Mouse (Mus musculus) cerebellum, adult 2 months (tissue): ENCODE measurements around the gene Mcts1. TPM values are rescaled to one million over a fixed set of nuclear protein-coding genes. Genes with fewer than 3 reads are reported as not detected.

Source experiments
- DNase-seq, 2 experiments: peaks; one replicate each; pipeline ENCODE4 v3.0.0; 2021
- H3K27ac ChIP-seq: fragments of 200-500 bp; 2 replicates; pipeline ENCODE4 v1.5.1; 2012; ENCODE audit warnings: low read length, control low read depth, inconsistent platforms; ENCODE audit not compliant: insufficient read depth
- H3K27me3 ChIP-seq: fragments of 200-500 bp; 2 replicates; pipeline ENCODE4 v1.6.1; 2012; ENCODE audit warnings: inconsistent platforms, mild to moderate bottlenecking, low read length, moderate library complexity; ENCODE audit not compliant: control insufficient read depth, insufficient read depth
- H3K4me1 ChIP-seq: fragments of 200-500 bp; 2 replicates; pipeline ENCODE4 v1.6.1; 2011; ENCODE audit warnings: low read length; ENCODE audit not compliant: control insufficient read depth, insufficient read depth
- H3K4me3 ChIP-seq: fragments of 200-500 bp; replicated peaks from 2 replicates; pipeline ENCODE3; 2011; ENCODE audit warnings: mild to moderate bottlenecking, low read depth, low read length, control low read depth; ENCODE audit not compliant: insufficient read depth
- CTCF ChIP-seq: fragments of 200-500 bp; IDR thresholded peaks from 2 replicates; pipeline ENCODE4 v1.5.1; 2011; ENCODE audit warnings: low read depth, mild to moderate bottlenecking, control low read depth, low read length, moderate library complexity, borderline replicate concordance; ENCODE audit not compliant: insufficient read depth
- POLR2A ChIP-seq: fragments of 200-500 bp; IDR thresholded peaks from 2 replicates; pipeline ENCODE4 v1.6.1; 2011; ENCODE audit warnings: low read length, control low read depth, borderline replicate concordance; ENCODE audit not compliant: insufficient read depth
- WGBS: fragments of 180-500 bp; shearing (Covaris S2); methylation state at CpG from one replicate; pipeline ENCODE4 v1.1.7; 2018; 5-methylcytosine and 5-hydroxymethylcytosine counted together
- polyA plus RNA-seq: library from polyadenylated mRNA; depleted of rRNA; stranded (reverse); fragments of >200 nt; gene quantifications from 2 replicates; pipeline ENCODE4 v1.2.3, GENCODE M21; 2012; rRNA removed

Mcts1 gene
- polyA plus RNA-seq, 1 experiment: 80.6 TPM

DNA sequence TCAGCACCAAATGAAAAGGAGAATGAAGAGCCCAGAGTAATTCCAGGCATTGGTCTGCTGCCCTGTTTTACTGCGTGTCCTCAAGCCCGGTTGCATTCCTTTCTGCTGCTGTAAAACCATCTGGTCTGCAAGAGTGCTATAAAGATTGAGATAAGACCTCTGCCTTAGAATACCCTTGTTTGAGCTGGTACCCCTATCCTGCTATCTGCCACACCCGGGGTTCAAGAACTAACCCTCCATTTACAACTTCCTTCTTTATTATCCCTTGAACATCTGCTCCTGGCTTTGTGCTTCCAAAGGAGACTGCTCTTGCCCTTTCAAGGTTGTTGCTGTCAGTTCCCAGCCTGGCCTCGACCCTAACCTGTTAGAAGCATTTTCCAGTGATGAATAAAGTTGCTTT lies 41.1 kb downstream of the Mcts1 start:
- no peak for TF ChIP-seq CTCF
- no peak for TF ChIP-seq POLR2A
- H3K4me1 ChIP-seq: no peaks in the 10 kb centered on the region
- H3K4me3 ChIP-seq: no peak overlapping the region
- H3K27ac ChIP-seq: no peak overlapping the region
- DNase-seq: no peak
- H3K27me3 ChIP-seq: no peaks in the 10 kb centered on the region
- 80% methylated on average over 4 of the region's 4 CpGs for WGBS

DNA sequence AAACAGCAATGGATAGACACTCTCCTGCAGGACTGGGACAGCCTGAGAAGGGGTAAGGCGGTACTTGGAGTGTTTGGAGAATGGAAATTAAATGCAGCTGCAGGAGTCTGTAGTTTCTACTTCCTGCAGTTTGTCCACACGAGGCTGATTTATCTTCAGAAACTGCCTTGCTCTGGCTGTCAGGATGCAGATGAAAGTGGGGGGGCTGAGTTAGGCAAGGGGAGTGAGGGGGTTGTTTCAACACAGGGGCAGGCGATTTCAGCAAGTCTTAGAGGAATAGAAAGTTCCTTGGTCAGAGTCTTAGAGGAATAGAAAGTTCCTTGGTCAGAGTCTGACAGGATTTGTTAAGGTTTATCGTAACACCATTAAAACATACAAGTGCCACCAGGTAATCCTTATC lies 41.8 kb downstream of the Mcts1 start:
- H3K4me1 ChIP-seq: no peaks in the 10 kb centered on the region
- WGBS: 78% methylated on average over 4 of the region's 4 CpGs
- no peak for DNase-seq
- TF ChIP-seq CTCF (no peak), POLR2A (no peak)
- no peaks in the 10 kb centered on the region for H3K27me3 ChIP-seq
- no peak overlapping the region for H3K27ac ChIP-seq
- no peak overlapping the region for H3K4me3 ChIP-seq

DNA sequence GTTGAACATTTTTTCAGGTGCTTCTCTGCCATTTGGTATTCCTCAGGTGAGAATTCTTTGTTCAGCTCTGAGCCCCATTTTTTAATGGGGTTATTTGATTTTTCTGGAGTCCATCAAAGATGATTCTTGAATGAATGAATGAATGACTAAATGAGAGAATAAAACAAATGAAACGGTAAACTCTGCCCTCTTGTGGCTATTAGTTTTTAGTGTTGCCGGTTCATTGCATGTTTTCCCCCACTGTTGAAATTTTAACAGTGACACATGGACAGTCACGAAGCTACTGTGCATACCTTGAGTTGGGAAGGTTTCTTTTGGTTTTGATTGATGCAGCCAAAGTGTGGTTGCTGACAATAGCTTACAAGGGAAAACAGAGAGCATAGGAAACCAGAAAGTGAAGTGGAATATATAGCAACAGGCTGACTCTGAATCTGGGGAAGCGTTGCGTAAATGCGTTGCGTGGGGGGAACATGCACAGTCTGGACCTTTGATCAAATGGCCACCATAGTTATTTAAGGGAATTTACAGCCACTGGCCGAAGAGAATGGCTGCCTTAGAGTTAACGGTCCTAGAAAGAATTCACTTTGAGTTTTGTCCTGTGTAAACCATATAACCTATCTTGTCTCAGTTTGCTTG lies 50.1 kb downstream of the Mcts1 start:
- DNase-seq: no peak
- H3K27me3 ChIP-seq: no peaks in the 10 kb centered on the region
- no peak for TF ChIP-seq CTCF
- no peak for TF ChIP-seq POLR2A
- no peaks in the 10 kb centered on the region for H3K4me1 ChIP-seq
- WGBS: 53% methylated on average over 9 of the region's 9 CpGs
- no peak overlapping the region for H3K27ac ChIP-seq
- H3K4me3 ChIP-seq: no peak overlapping the region

DNA sequence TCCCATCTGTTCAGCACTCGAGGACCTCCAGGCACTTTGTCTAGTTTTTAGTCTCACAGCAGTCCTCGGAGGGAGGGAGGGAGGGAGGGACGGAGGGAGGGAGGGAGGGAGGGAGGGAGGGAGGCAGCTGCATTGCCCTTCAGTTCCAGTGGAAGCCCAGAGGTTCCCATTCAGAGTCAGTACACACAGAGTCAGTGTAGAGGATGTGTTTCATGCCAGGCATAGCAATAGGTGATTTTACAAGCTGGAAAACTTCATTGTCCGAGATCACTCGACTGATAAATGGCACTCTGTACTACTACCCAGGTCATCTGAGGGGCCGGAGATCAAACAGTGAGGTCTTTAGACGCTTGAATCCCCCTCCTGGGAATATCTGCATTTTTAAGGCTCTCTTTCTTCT lies 50.8 kb downstream of the Mcts1 start:
- DNase-seq: no peak
- TF ChIP-seq CTCF: no peak
- no peak for TF ChIP-seq POLR2A
- 10% methylated on average over 5 of the region's 7 CpGs for WGBS
- Histone ChIP-seq H3K4me1 (no peaks in the 10 kb centered on the region), H3K27me3 (no peaks in the 10 kb centered on the region), H3K27ac (no peak overlapping the region), H3K4me3 (no peak overlapping the region)

GRCm38 (mm10) chrX:38653181-38653580 lies 52.8 kb downstream of the Mcts1 start:
- Histone ChIP-seq H3K4me3 (no peak overlapping the region), H3K27ac (no peak overlapping the region), H3K4me1 (no peaks in the 10 kb centered on the region), H3K27me3 (no peaks in the 10 kb centered on the region)
- TF ChIP-seq POLR2A: no peak
- no peak for TF ChIP-seq CTCF
- WGBS: 89% methylated on average over 1 of the region's 1 CpGs
- no peak for DNase-seq

- TF ChIP-seq POLR2A: no peak
- no peak for TF ChIP-seq CTCF
- 84% methylated on average over 5 of the region's 5 CpGs for WGBS
- Histone ChIP-seq H3K4me3 (no peak overlapping the region), H3K27me3 (no peaks in the 10 kb centered on the region), H3K4me1 (no peaks in the 10 kb centered on the region), H3K27ac (no peak overlapping the region)
- no peak for DNase-seq
These were observed 54.3 kb downstream of the Mcts1 start for GRCm38 (mm10) chrX:38654681-38655080.

- WGBS: 69% methylated on average over 4 of the region's 4 CpGs
These were observed 56.0 kb downstream of the Mcts1 start for GRCm38 (mm10) chrX:38656206-38656883.

More at GRCm38 (mm10) chrX:38656206-38656883, 56.0 kb downstream of the Mcts1 start:
- no peak for TF ChIP-seq CTCF
- TF ChIP-seq POLR2A: no peak
- no peak overlapping the region for H3K27ac ChIP-seq
- DNase-seq: no peak
- H3K27me3 ChIP-seq: no peaks in the 10 kb centered on the region
- no peaks in the 10 kb centered on the region for H3K4me1 ChIP-seq
- H3K4me3 ChIP-seq: no peak overlapping the region

Other genes starting within 250 kb of the Mcts1 start
- 64.7 and 67.8 TPM in 2 replicates for gene Lamp2, start 144.1 kb upstream of the Mcts1 start, polyA plus RNA-seq
- gene Cul4b, start 24.4 kb upstream of the Mcts1 start, polyA plus RNA-seq: 17.9 and 20.8 TPM in 2 replicates
- gene C1galt1c1, start 34.5 kb downstream of the Mcts1 start, polyA plus RNA-seq: 40.6 and 43.5 TPM in 2 replicates
- not detected in 2 replicates for gene 6030498E09Rik, start 172.1 kb downstream of the Mcts1 start, polyA plus RNA-seq